Mouse (Mus musculus) kidney, postnatal 0 days (tissue): ENCODE results near the gene Trabd2b. TPM values are rescaled to one million over a fixed set of nuclear protein-coding genes. Genes with fewer than 3 reads are reported as not detected.

Experiments
- ATAC-seq: fragments of 200-750 bp; cut with Nextera tagmentation; replicated peaks from 2 replicates; pipeline ENCODE4 v1.8.0; 2017; ENCODE audit warnings: low read depth, moderate number of reproducible peaks, moderate TSS enrichment, moderate library complexity; ENCODE audit not compliant: low FRiP score
- DNase-seq: peaks from one replicate; pipeline ENCODE4 v3.0.0-alpha.2; 2016; ENCODE audit warnings: low spot score
- H3K27ac ChIP-seq: fragments of 300-500 bp; sonication (generic); 2 replicates; pipeline ENCODE4 v1.5.1; 2014; ENCODE audit warnings: mild to moderate bottlenecking
- H3K27me3 ChIP-seq: fragments of 300-500 bp; sonication (generic); 2 replicates; pipeline ENCODE4 v1.6.1; 2014; ENCODE audit warnings: low read length, mixed read lengths; ENCODE audit not compliant: insufficient read depth
- H3K36me3 ChIP-seq: fragments of 300-500 bp; sonication (generic); 2 replicates; pipeline ENCODE4 v1.6.1; 2014; ENCODE audit warnings: low read length, mixed read lengths; ENCODE audit not compliant: insufficient read depth
- H3K4me1 ChIP-seq: fragments of 300-500 bp; sonication (generic); replicated peaks from 2 replicates; pipeline ENCODE4 v1.6.1; 2014; ENCODE audit warnings: antibody characterized with exemption, low read length, mixed read lengths; ENCODE audit not compliant: insufficient read depth
- H3K4me2 ChIP-seq: fragments of 300-500 bp; sonication (generic); 2 replicates; pipeline ENCODE4 v1.6.1; 2014; ENCODE audit warnings: mild to moderate bottlenecking, low read length, moderate library complexity, mixed read lengths
- H3K4me3 ChIP-seq: fragments of 300-500 bp; sonication (generic); replicated peaks from 2 replicates; pipeline ENCODE4 v1.5.1; 2014; ENCODE audit warnings: low read depth, low read length
- H3K9ac ChIP-seq: fragments of 300-500 bp; sonication (generic); 2 replicates; pipeline ENCODE4 v1.6.1; 2014; ENCODE audit warnings: low read depth, low read length
- H3K9me3 ChIP-seq: fragments of 300-500 bp; sonication (generic); replicated peaks from 2 replicates; pipeline ENCODE4 v1.6.1; 2016; ENCODE audit warnings: low read length, inconsistent platforms, mixed read lengths
- CTCF ChIP-seq: IDR thresholded peaks from 2 replicates; pipeline ENCODE4 v1.5.1; 2016; ENCODE audit warnings: antibody characterized with exemption, low read depth, mild to moderate bottlenecking, moderate library complexity
- WGBS: fragments of 180-500 bp; shearing (Covaris S2); extraction: QIAGEN DNeasy Blood & Tissue Kit; methylation state at CpG from one replicate; pipeline ENCODE4 v1.1.7; 2014; 5-methylcytosine and 5-hydroxymethylcytosine counted together
- polyA plus RNA-seq: library from polyadenylated mRNA; unstranded; fragments of >200 nt; fragmentation: Nextera tagmentation; extraction: Ambion mirVana; gene quantifications from 2 replicates; pipeline ENCODE4 v1.2.1, GENCODE M21; 2015

Gene Trabd2b
- polyA plus RNA-seq, 1 experiment from 2014 or later = 5.2 TPM

DNA sequence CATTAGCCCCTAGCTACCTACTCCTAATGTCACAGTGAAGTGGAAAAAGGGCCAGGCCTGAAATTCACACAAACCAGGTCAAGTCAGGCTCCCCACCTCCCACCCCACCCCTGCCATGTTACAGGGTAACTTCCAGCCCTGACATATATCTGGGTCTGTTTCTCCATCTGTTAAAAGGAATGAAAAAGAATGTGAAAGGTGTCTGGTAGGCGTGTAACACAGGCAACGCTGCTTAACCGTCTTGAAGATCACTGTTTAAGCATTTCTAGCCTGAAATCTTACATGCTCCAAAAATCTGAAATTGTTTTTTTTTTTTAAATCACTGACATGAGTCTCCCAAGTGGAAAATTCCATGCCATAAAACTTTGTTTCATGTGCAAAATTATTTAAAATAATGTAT is 69.8 kb downstream of the Trabd2b start:
- DNase-seq = no peak
- no peak overlapping the region for H3K4me2 ChIP-seq
- WGBS = 85% methylated on average over 3 of the region's 3 CpGs

DNA sequence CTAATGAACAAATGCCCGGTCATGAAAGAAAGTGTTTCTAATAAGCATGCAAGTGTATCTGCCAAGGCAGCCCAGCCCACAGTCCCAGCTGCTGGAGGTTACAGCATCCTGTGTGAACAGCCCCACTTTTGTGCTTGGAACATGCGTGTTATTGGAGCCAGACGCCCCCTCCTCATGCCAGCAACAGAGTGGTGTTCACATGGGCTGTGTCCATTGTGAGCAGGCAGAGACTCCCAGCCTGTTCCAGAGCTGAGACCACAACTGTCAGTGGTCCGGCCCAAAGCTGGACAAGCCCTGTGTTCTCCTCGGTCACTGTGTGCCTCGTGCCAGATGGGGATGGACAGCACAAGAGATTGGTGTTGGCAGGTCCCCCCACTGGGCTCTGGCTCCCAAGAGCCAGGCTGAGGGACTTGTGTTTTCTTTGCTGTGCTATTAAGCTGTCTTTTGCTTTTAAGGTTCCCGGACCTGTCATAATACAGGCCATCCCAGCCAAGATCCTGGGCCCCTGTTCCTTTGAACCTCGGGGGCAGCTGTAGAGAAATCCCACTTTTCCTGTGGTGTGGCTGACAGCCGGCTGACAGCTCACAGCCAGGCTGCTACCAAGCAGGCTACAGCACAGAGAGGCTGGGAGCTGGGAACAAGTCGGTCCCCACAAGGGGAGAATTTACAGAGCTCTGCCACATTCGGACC is 70.7 kb downstream of the Trabd2b start:
- TF ChIP-seq CTCF = no peak
- H3K27ac ChIP-seq = no peak overlapping the region
- no peak overlapping the region for H3K9ac ChIP-seq
- H3K9me3 ChIP-seq = no peaks in the 10 kb centered on the region
- no peaks in the 10 kb centered on the region for H3K4me1 ChIP-seq
- H3K27me3 ChIP-seq = no peaks in the 10 kb centered on the region
- no peaks in the 10 kb centered on the region for H3K36me3 ChIP-seq
- no peak overlapping the region for H3K4me2 ChIP-seq
- no peak overlapping the region for H3K4me3 ChIP-seq
- no peak for DNase-seq
- ATAC-seq = no peak
- 40% methylated on average over 11 of the region's 11 CpGs for WGBS

More for the DNA sequence above, 69.8 kb downstream of the Trabd2b start:
- TF ChIP-seq CTCF = no peak
- no peak for ATAC-seq
- Histone ChIP-seq H3K27ac (no peak overlapping the region), H3K4me1 (no peaks in the 10 kb centered on the region), H3K9ac (no peak overlapping the region), H3K36me3 (no peaks in the 10 kb centered on the region), H3K27me3 (no peaks in the 10 kb centered on the region), H3K4me3 (no peak overlapping the region), H3K9me3 (no peaks in the 10 kb centered on the region)

DNA sequence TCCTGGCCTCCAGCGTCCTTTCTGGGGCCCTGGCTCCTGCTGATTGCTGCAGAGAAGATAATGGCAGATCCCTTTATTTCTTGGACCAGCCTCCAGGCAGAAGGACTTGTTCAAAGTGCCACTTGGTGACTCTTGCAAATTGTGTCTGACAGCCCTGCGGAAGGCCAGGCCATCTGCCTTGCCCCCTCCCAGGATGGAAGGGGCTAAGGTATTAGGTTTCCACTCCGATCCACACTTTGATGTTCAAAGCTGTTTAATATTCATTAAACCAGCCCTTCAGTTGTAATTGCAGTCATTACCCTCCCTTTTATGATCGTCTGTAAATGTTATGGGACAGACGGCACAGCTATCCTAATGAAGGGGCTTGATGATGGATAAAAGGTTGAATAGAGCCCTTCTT is 75.0 kb downstream of the Trabd2b start:
- Histone ChIP-seq H3K9ac (no peak overlapping the region), H3K4me1 (no peaks in the 10 kb centered on the region), H3K4me3 (no peak overlapping the region), H3K27me3 (no peaks in the 10 kb centered on the region), H3K4me2 (no peak overlapping the region), H3K36me3 (no peaks in the 10 kb centered on the region), H3K27ac (no peak overlapping the region), H3K9me3 (no peaks in the 10 kb centered on the region)
- no peak for DNase-seq
- no peak for ATAC-seq
- no peak for TF ChIP-seq CTCF
- 38% methylated on average over 5 of the region's 5 CpGs for WGBS

DNA sequence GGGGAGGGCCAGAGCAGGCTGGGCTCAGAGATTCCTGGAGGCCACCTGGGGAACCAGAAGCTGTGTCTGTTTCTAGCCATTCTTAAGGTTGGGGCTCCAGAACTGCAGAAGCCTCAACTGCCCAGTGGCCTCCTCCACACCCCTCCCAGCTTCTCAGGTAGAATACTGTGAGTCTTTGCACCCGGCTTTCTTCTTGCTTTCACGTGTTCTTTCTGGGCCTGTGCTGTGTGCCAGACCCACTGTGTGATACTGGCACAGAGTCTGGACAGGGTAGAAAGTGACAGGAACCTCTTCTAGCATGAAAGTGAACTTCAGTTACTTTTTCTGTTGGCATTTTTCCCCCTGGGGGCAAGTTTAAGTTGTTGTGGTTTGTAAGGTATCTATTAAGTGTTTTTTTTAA is 77.6 kb downstream of the Trabd2b start:
- DNase-seq (no peak), ATAC-seq (no peak)
- Histone ChIP-seq H3K27ac (no peak overlapping the region), H3K27me3 (no peaks in the 10 kb centered on the region), H3K4me1 (no peaks in the 10 kb centered on the region), H3K9me3 (no peaks in the 10 kb centered on the region), H3K36me3 (no peaks in the 10 kb centered on the region), H3K4me2 (no peak overlapping the region), H3K4me3 (no peak overlapping the region), H3K9ac (no peak overlapping the region)
- WGBS = 75% methylated on average over 2 of the region's 2 CpGs
- no peak for TF ChIP-seq CTCF

DNA sequence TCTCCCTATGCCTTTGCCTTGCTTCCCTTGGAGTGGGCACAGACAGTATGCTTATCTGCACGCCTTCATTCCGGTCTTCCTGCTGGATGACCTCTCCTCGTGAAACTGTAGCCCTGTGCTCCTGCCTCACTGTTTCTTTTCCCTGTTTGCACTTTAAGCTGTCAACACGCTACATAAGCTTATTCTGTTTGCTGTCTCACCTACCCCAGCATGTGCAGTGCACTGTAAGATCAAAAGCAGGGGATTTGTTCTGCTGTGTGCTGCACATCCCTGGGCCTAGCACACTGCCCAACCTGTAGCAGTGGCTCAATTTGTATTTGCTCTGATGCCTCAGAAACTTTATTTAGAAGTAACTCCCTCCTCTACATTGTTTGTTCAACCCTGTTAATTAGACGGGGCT is 79.5 kb downstream of the Trabd2b start:
- no peaks in the 10 kb centered on the region for H3K9me3 ChIP-seq
- H3K9ac ChIP-seq = no peak overlapping the region
- no peak for DNase-seq
- no peaks in the 10 kb centered on the region for H3K36me3 ChIP-seq
- ATAC-seq = no peak
- WGBS = 44% methylated on average over 5 of the region's 5 CpGs
- H3K4me1 ChIP-seq = no peaks in the 10 kb centered on the region
- no peaks in the 10 kb centered on the region for H3K27me3 ChIP-seq
- no peak for TF ChIP-seq CTCF
- H3K4me2 ChIP-seq = no peak overlapping the region
- no peak overlapping the region for H3K4me3 ChIP-seq
- H3K27ac ChIP-seq = no peak overlapping the region

DNA sequence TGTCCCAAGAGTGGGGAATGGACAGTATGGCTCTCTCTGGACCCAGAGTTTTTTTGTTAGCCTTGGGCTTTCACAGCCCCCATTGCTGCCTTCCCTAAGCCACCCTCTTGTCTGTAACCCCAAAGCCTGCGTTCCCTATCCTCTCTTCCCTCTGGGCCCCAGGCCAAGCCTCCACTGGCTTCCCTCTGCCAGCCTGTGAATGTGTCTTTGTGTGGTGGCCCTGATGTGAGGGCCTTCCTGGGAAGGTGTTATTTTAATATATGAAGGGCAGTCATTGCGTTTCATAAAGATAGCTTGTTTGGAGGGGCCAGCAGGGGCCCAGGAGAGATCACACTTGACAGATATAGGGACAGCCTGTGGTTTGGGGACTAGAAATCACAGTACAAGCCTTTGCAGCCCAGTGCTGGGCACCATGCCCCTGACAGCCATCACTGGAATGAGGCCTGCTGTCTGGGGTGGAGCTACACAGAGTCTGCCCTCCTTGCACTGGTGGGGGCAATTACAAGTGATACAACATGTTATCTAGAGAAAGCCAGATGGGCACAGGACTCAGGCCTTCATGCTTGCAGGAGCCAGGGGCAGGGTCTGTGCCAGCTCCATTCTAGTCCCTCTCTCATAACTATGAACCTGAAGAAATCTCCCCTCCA is 80.5 kb downstream of the Trabd2b start:
- ATAC-seq (no peak), DNase-seq (no peak)
- Histone ChIP-seq H3K4me1 (no peaks in the 10 kb centered on the region), H3K36me3 (no peaks in the 10 kb centered on the region), H3K27ac (no peak overlapping the region), H3K27me3 (no peaks in the 10 kb centered on the region), H3K4me3 (no peak overlapping the region), H3K9ac (no peak overlapping the region), H3K4me2 (no peak overlapping the region), H3K9me3 (no peaks in the 10 kb centered on the region)
- TF ChIP-seq CTCF = no peak
- WGBS = 81% methylated on average over 2 of the region's 2 CpGs
